Mouse (Mus musculus): ENCODE data around the gene Gdf9. TPM values are rescaled to one million over a fixed set of nuclear protein-coding genes. Genes with fewer than 3 reads are reported as not detected.

The Gdf9 gene
- polyA plus RNA-seq, 1 experiment: not detected

DNA sequence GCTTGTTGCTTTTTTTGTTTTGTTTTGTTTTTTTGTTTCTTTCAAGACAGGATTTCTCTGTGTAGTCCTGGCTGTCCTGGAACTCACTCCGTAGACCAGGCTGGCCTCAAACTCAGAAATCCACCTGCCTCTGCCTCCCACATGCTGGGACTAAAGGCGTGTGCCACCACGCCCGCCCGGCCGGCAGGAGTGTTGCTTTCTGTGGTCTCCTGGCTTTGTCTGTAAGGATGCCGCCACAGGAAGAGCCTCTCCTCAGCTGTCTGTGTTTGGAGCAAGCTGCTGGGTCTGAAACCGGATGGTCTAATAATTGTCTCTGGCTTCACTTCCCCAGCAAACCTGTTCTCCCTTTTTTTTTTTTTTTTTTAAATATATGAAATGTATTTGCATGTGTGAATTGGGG is 4.7 kb downstream of the Gdf9 start:
- TF ChIP-seq TAL1 (IDR thresholded peaks at IDR 0.05; ENCODE audit: low read length) (no peak), GATA1 (IDR thresholded peaks at IDR 0.05; ENCODE audit: low read length) (no peak)
- H3K27me3 ChIP-seq (ENCODE audit: control insufficient read depth): no peaks in the 10 kb centered on the region
- no peaks in the 10 kb centered on the region for H3K36me3 ChIP-seq (ENCODE audit: control insufficient read depth)
- no peak overlapping the region for H3K4me3 ChIP-seq (replicated peaks)
- H3K9me3 ChIP-seq (ENCODE audit: control insufficient read depth, low read length): no peaks in the 10 kb centered on the region
- H3K4me1 ChIP-seq (ENCODE audit: control insufficient read depth): peaks cover 37% of the 10 kb centered on the region

DNA sequence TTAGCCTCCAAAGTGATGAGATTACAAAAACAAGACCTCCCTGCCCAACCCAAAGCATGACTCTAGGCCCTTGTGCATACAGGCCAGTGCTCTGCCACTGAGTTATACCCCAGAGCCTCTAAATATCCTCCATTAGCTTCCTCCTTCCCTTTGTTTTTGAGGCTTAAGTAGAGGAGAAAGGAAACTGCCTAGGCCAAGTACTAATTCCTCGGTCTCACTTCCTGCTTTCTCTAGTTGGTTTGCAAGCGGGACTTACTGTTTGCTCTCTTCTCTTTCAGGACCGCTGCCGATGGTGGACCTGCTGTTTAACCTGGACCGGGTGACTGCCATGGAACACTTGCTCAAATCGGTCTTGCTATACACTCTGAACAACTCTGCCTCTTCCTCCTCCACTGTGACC is 5.5 kb downstream of the Gdf9 start:
- H3K4me1 ChIP-seq (ENCODE audit: control insufficient read depth): peaks cover 34% of the 10 kb centered on the region
- no peaks in the 10 kb centered on the region for H3K27me3 ChIP-seq (ENCODE audit: control insufficient read depth)

DNA sequence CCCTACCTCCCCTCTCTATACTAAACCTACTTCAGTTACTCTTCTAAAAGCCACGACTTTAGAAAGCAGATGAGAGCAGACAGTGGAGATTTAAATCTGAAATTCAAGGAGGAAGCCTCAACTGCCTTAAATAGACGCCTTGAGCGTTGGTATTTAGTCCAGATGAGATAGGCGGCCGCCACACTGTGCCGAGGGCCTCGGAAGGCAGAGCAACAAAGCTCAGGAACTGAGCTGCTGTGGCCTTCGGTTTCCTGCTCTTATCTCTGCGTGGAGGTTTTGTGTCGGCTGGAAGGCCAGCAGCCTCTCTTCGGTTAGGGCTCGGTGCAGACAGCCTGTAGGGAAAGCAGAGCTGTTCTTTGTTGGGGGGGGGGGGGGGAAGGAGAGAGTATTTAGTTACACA is 11.1 kb downstream of the Gdf9 start:
- H3K4me1 ChIP-seq (ENCODE audit: control insufficient read depth): peaks cover 14% of the 10 kb centered on the region
- H3K9me3 ChIP-seq (ENCODE audit: control insufficient read depth, low read length): no peaks in the 10 kb centered on the region
- H3K27me3 ChIP-seq (ENCODE audit: control insufficient read depth): no peaks in the 10 kb centered on the region
- no peaks in the 10 kb centered on the region for H3K36me3 ChIP-seq (ENCODE audit: control insufficient read depth)
- H3K4me3 ChIP-seq (replicated peaks): no peak overlapping the region
- TF ChIP-seq GATA1 (IDR thresholded peaks at IDR 0.05; ENCODE audit: low read length): no peak
- TF ChIP-seq TAL1 (IDR thresholded peaks at IDR 0.05; ENCODE audit: low read length): no peak

More for the DNA sequence above, 5.5 kb downstream of the Gdf9 start:
- TF ChIP-seq TAL1 (IDR thresholded peaks at IDR 0.05; ENCODE audit: low read length) (no peak), GATA1 (IDR thresholded peaks at IDR 0.05; ENCODE audit: low read length) (no peak)
- H3K36me3 ChIP-seq (ENCODE audit: control insufficient read depth): no peaks in the 10 kb centered on the region
- H3K4me3 ChIP-seq (replicated peaks): no peak overlapping the region
- no peaks in the 10 kb centered on the region for H3K9me3 ChIP-seq (ENCODE audit: control insufficient read depth, low read length)

DNA sequence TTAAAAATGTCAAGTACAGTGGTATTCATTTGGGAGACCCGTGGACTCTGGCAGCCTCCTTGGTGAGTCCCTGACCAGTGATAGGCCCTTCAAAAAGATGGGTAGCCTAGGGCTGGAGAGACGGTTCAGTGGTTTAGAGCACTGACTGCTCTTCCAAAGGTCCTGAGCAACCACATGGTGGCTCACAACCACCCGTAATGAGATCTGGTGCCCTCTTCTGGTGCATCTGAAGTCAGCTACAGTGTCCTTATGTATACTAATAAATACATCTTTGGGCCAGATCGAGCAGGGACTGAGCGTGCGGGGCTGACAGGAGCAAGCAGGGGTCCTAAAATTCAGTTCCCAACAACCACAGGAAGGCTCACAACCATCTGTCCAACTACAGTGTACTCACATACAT is 13.0 kb downstream of the Gdf9 start:
- Histone ChIP-seq H3K36me3 (ENCODE audit: control insufficient read depth) (no peaks in the 10 kb centered on the region), H3K4me3 (replicated peaks) (no peak overlapping the region), H3K9me3 (ENCODE audit: control insufficient read depth, low read length) (no peaks in the 10 kb centered on the region), H3K27me3 (ENCODE audit: control insufficient read depth) (no peaks in the 10 kb centered on the region), H3K4me1 (ENCODE audit: control insufficient read depth) (peaks cover 14% of the 10 kb centered on the region)
- TF ChIP-seq TAL1 (IDR thresholded peaks at IDR 0.05; ENCODE audit: low read length) (no peak), GATA1 (IDR thresholded peaks at IDR 0.05; ENCODE audit: low read length) (no peak)

DNA sequence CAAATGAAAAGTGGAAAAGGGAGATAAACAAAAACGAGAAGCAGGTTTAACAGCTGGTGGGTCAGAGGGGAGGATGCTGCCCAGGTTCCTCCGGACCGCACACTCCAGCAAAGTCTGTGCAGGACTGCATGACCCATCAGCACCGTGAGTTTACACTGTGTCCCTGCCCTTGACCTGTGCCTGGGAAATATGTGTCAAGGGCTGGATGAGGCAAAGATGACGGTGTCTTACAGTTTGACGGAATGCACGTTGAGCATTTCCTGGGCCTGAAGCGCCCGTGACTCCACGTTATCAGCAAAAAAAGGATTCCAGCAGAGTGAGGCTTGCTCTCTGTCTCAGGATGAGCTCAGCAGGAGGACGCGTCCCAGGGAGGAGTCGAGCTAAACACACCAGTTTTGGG is 14.7 kb downstream of the Gdf9 start:
- Histone ChIP-seq H3K4me3 (replicated peaks) (no peak overlapping the region), H3K9me3 (ENCODE audit: control insufficient read depth, low read length) (no peaks in the 10 kb centered on the region), H3K4me1 (ENCODE audit: control insufficient read depth) (peaks cover 14% of the 10 kb centered on the region), H3K36me3 (ENCODE audit: control insufficient read depth) (no peaks in the 10 kb centered on the region), H3K27me3 (ENCODE audit: control insufficient read depth) (peaks cover 14% of the 10 kb centered on the region)
- TF ChIP-seq GATA1 (IDR thresholded peaks at IDR 0.05; ENCODE audit: low read length): no peak
- no peak for TF ChIP-seq TAL1 (IDR thresholded peaks at IDR 0.05; ENCODE audit: low read length)

DNA sequence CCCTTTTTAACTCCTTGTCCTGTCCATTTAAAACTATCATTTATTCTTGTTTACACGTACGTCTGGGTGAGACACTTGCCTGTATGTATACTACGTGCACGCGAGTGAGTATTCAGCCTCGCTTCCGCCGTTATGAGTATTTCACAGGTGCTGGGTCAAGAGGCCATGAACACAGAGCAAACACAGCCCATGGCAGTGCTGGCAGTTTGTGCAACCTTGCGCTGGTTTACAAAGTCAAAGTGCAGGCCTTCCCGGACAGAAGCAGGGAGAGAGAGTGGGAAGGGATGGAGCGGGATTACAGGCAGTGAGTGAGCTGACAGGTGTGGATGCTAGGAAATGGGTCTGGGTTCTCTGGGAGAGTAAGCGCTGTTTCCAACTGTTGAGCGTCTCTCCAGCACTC is 15.4 kb downstream of the Gdf9 start:
- TF ChIP-seq GATA1 (IDR thresholded peaks at IDR 0.05; ENCODE audit: low read length) (no peak), TAL1 (IDR thresholded peaks at IDR 0.05; ENCODE audit: low read length) (no peak)
- Histone ChIP-seq H3K27me3 (ENCODE audit: control insufficient read depth) (peaks cover 20% of the 10 kb centered on the region), H3K9me3 (ENCODE audit: control insufficient read depth, low read length) (no peaks in the 10 kb centered on the region), H3K36me3 (ENCODE audit: control insufficient read depth) (no peaks in the 10 kb centered on the region), H3K4me1 (ENCODE audit: control insufficient read depth) (peaks cover 14% of the 10 kb centered on the region), H3K4me3 (replicated peaks) (no peak overlapping the region)

DNA sequence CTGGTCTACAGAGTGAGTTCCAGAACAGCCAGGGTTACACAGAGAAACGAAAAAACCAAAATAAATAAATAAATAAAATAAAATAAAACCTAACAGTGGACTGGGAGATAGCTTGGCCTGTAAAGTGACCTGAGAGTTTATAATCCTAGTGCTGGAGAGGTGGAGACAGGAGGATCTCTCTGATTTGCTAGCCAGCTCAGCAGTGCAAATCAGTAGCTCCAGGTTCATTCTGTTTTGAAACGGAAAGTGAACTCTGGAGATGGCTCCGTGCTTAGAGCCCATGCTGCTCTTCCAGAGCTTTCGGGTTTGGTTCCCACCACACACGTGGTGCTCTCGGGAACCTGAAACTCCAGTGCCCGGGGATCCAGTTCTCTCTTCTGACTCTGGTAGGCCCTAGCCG is 17.2 kb downstream of the Gdf9 start:
- peaks cover 27% of the 10 kb centered on the region for H3K27me3 ChIP-seq (ENCODE audit: control insufficient read depth)
- H3K36me3 ChIP-seq (ENCODE audit: control insufficient read depth): no peaks in the 10 kb centered on the region
- TF ChIP-seq GATA1 (IDR thresholded peaks at IDR 0.05; ENCODE audit: low read length): no peak
- TF ChIP-seq TAL1 (IDR thresholded peaks at IDR 0.05; ENCODE audit: low read length): no peak
- H3K4me1 ChIP-seq (ENCODE audit: control insufficient read depth): peaks cover 4% of the 10 kb centered on the region
- no peak overlapping the region for H3K4me3 ChIP-seq (replicated peaks)
- H3K9me3 ChIP-seq (ENCODE audit: control insufficient read depth, low read length): no peaks in the 10 kb centered on the region

DNA sequence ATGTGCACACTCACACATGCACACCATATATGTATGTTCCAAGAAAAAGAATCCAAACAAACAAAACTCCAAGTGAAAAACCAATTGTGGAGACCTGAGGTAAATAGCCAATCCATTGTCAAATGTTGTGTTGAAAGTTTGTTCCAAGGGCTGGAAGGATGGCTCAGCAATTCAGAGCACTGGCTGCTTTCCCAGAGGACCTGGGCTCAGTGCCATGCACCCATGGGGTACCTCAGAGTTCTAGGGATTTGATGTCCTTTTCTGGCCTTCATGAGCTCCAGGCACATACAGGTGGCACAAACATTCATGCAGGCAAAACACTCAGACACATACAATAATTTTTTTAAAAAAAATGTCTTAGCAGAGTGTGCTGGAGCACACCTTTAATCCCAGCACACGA is 17.7 kb downstream of the Gdf9 start:
- peaks cover 28% of the 10 kb centered on the region for H3K27me3 ChIP-seq (ENCODE audit: control insufficient read depth)
- TF ChIP-seq TAL1 (IDR thresholded peaks at IDR 0.05; ENCODE audit: low read length) (no peak), GATA1 (IDR thresholded peaks at IDR 0.05; ENCODE audit: low read length) (no peak)
- H3K4me3 ChIP-seq (replicated peaks): no peak overlapping the region
- peaks cover 4% of the 10 kb centered on the region for H3K4me1 ChIP-seq (ENCODE audit: control insufficient read depth)
- H3K9me3 ChIP-seq (ENCODE audit: control insufficient read depth, low read length): no peaks in the 10 kb centered on the region
- H3K36me3 ChIP-seq (ENCODE audit: control insufficient read depth): no peaks in the 10 kb centered on the region

DNA sequence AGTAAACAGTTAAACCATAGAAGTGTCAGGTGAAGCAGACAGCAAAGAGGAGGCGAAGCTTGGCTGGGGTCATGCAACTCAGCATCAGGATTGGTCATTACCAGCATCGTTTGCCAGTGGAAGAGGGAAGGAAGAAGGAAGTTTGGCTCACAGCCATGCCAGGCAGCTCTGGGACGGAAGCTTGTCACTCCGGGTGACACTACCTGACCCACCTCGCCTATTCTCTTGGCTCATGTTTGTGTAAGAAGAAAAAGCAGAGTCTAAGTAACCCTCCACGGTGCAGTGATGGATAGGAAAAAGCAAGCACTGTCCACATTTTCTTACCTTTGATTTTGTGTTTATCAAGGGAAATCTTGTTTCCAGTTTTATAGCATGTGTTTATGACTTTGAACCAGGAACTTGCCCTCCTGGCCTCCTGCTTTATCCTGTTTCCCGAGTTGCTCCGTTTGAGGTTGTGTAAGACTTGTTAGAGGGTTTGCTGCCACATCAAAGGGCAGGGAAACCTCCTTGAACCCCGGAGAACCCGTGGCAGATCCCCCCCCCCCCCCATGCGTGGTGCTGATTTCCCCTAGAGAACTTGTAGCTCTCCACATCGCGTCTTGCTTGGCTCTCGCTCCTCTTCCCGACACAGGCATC is 19.4 kb downstream of the Gdf9 start:
- H3K4me3 ChIP-seq (replicated peaks): no peak overlapping the region
- no peak for TF ChIP-seq TAL1 (IDR thresholded peaks at IDR 0.05; ENCODE audit: low read length)
- TF ChIP-seq GATA1 (IDR thresholded peaks at IDR 0.05; ENCODE audit: low read length): no peak
- H3K4me1 ChIP-seq (ENCODE audit: control insufficient read depth): peaks cover 2% of the 10 kb centered on the region; the same call in 1 of the 2 replicates
- H3K9me3 ChIP-seq (ENCODE audit: control insufficient read depth, low read length): no peaks in the 10 kb centered on the region
- H3K36me3 ChIP-seq (ENCODE audit: control insufficient read depth): no peaks in the 10 kb centered on the region
- peaks cover 41% of the 10 kb centered on the region for H3K27me3 ChIP-seq (ENCODE audit: control insufficient read depth)

DNA sequence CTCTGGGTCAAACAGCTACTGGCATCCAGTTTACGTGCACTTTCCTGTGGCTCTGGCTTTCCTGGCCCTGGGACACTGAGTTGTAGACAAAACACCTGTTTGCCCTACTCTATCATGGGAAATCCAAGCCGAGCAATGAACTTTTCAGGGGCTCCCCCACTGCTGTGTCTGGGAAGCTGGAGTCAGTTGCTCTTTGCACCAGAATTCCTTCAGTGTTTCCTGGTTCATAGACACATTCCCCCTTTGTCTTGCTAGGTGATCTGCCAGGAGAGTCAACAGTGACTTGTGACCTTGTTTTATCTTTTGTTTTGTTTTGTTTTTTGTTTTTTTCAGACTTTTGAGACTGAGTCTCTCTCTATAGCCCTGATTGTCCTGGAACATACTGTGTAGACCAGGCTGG is 20.5 kb downstream of the Gdf9 start:
- H3K27me3 ChIP-seq (ENCODE audit: control insufficient read depth): peaks cover 53% of the 10 kb centered on the region

More for the DNA sequence above, 20.5 kb downstream of the Gdf9 start:
- TF ChIP-seq GATA1 (IDR thresholded peaks at IDR 0.05; ENCODE audit: low read length) (no peak), TAL1 (IDR thresholded peaks at IDR 0.05; ENCODE audit: low read length) (no peak)
- H3K9me3 ChIP-seq (ENCODE audit: control insufficient read depth, low read length): no peaks in the 10 kb centered on the region
- H3K4me3 ChIP-seq (replicated peaks): no peak overlapping the region
- H3K4me1 ChIP-seq (ENCODE audit: control insufficient read depth): no peaks in the 10 kb centered on the region
- no peaks in the 10 kb centered on the region for H3K36me3 ChIP-seq (ENCODE audit: control insufficient read depth)

All from erythroblast, embryonic 14.5 days (primary cell).